Comparison of ENCODE assay signal across 14 mouse cellular contexts in the genomic region with DNA sequence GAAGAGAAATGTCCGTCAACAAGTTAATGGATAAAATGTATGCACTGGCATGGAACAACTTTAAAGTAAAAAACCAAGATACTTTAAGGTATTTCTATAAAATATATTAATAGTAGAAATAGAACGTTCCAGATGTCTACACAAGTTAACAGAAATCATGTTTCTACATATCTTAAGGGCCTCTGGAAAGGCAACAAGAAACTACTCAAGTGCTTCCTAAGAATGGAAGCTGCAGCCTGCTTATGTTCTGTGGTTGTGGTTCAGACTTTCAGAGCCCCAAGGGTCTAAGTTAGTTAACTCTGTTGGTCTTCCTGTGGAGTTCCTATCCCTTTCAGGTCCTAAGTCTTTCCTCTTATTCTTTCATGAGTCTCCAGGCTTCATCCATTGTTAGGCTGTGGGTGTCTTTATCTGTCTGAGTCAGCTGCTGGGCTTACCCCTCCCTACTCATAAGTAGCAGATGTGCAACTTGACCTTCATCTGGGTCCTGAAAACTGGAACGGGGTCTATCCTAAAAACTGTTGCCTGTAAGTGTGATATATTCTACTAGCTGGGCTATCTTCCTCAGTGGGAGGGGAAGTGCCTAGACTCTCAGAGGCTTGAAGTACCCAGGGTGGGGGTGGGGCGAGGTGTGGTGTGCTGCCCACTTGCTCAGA.
A peak's percentile ranks its signal among the peaks of the same experiment; 100 is the strongest.
DNase-seq lines count a peak whose midpoint lies in the region; ATAC-seq lines count a peak whose summit lies in the region.
"Had no signal": no experiment of that assay in that cellular context is flagged by ENCODE, and none has a peak within 500 bp of the region (broad histone marks: within the 10 kb centered on the region; RNA-seq: fewer than 3 reads in every experiment).

No protein-coding gene starts in this region.

- H3K4me1 ChIP-seq in liver, embryonic 12.5 days, result peaks cover 43% of the 10 kb centered on the region
- H3K4me1 ChIP-seq: embryonic facial prominence, embryonic 12.5 days; neural tube, embryonic 15.5 days had no signal

- intact Hi-C loops in left cerebral cortex, postnatal 25 days (cut with DNase I), result no loop called here

- peak overlapping the region; percentile 75 for H3K27ac ChIP-seq in liver, embryonic 12.5 days
- H3K27ac ChIP-seq: embryonic facial prominence, embryonic 12.5 days; forebrain, embryonic 13.5 days; gastrocnemius, adult 2 months; neural tube, embryonic 15.5 days had no signal

- DNase-seq in embryo, embryonic 11 days, result peak; percentile 10
- DNase-seq in embryo, embryonic 10.5 days (ENCODE audit: low spot score), result no peak
- peak; percentile 13 for DNase-seq in c-Kit-negative CD71-positive TER-119-positive erythroid progenitor cells, embryonic 14.5 days (ENCODE audit: low read depth, low spot score)
- peak; percentile 4 for DNase-seq in mesoderm, embryonic 11.5 days (ENCODE audit: low read depth, low spot score)
- DNase-seq in urinary bladder, postnatal 4 days (ENCODE audit: low spot score in 2 of 2), result no peak
- DNase-seq in right cerebral cortex, postnatal 14 days, result no peak
- no peak for DNase-seq in left cerebral cortex, postnatal 25 days (ENCODE audit: low spot score in 2 of 2)
- DNase-seq: cerebellum, adult 9-10 months; gastrocnemius, adult 2 months; lung, postnatal 4 days had no signal

- H3K4me3 ChIP-seq in liver, embryonic 12.5 days, result no peak overlapping the region
- H3K4me3 ChIP-seq: embryonic facial prominence, embryonic 12.5 days; forebrain, embryonic 13.5 days; gastrocnemius, adult 2 months; neural tube, embryonic 15.5 days had no signal

- no peaks in the 10 kb centered on the region for H3K9me3 ChIP-seq in liver, embryonic 12.5 days (replicated peaks)
- H3K9me3 ChIP-seq: embryonic facial prominence, embryonic 12.5 days; forebrain, embryonic 13.5 days; neural tube, embryonic 15.5 days had no signal

- 42% methylated on average over 4 of the region's 4 CpGs for WGBS in liver, embryonic 12.5 days (ENCODE audit: insufficient replicate concordance)

- H3K4me2 ChIP-seq in liver, embryonic 12.5 days, result peak overlapping the region; percentile 50
- H3K4me2 ChIP-seq: embryonic facial prominence, embryonic 12.5 days; forebrain, embryonic 13.5 days; neural tube, embryonic 15.5 days had no signal

- ATAC-seq in liver, embryonic 12.5 days, result peak; percentile 93
- ATAC-seq: forebrain, embryonic 13.5 days had no signal

- no peaks in the 10 kb centered on the region for H3K27me3 ChIP-seq in liver, embryonic 12.5 days (replicated peaks)
- H3K27me3 ChIP-seq: embryonic facial prominence, embryonic 12.5 days; forebrain, embryonic 13.5 days; neural tube, embryonic 15.5 days had no signal

- no peak overlapping the region for H3K9ac ChIP-seq in liver, embryonic 12.5 days
- H3K9ac ChIP-seq: embryonic facial prominence, embryonic 12.5 days; forebrain, embryonic 13.5 days; neural tube, embryonic 15.5 days had no signal

- H3K36me3 ChIP-seq in liver, embryonic 12.5 days, result peaks cover 8% of the 10 kb centered on the region
- H3K36me3 ChIP-seq: embryonic facial prominence, embryonic 12.5 days; neural tube, embryonic 15.5 days had no signal

Comparison
In these comparisons a context has a peak if more than half of its experiments do, and no peak if none do; other contexts are left out.
1. DNase-seq: peak in embryo, embryonic 11 days (single experiment), c-Kit-negative CD71-positive TER-119-positive erythroid progenitor cells, embryonic 14.5 days (single experiment) and mesoderm, embryonic 11.5 days (single experiment); none in embryo, embryonic 10.5 days (single experiment), urinary bladder, postnatal 4 days (0 of 2), right cerebral cortex, postnatal 14 days (single experiment) and left cerebral cortex, postnatal 25 days (0 of 2).